Mouse (Mus musculus): ENCODE measurements around the gene Cdhr2. TPM values are rescaled to one million over a fixed set of nuclear protein-coding genes. Genes with fewer than 3 reads are reported as not detected.

The Cdhr2 gene
- 7.0 TPM in 2 replicates for polyA plus RNA-seq (2015; fragmentation: Nextera tagmentation; extraction: Ambion mirVana)

GRCm38 (mm10) chr13:54701243-54701642 lies at the start of gene Cdhr2:
Cdhr2 (plus strand) TSS chr13:54701461.
- Histone ChIP-seq H3K4me1 (ENCODE audit: insufficient read depth) (peaks cover 19% of the 10 kb centered on the region), H3K27ac (ENCODE audit: low read depth) (no peak within 1 kb of the TSS; the same call in 1 of the 2 replicates), H3K27me3 (ENCODE audit: insufficient read depth, low read length) (no peaks in the 10 kb centered on the region), H3K4me3 (ENCODE audit: low read depth, low read length) (peak within 1 kb of the TSS; percentile 37), H3K9ac (replicated peaks) (no peak within 1 kb of the TSS; the same call in none of the 2 replicates), H3K9me3 (ENCODE audit: low read length) (no peaks in the 10 kb centered on the region), H3K36me3 (replicated peaks; ENCODE audit: insufficient read depth, low read length) (no peaks in the 10 kb centered on the region), H3K4me2 (ENCODE audit: low read depth, low read length) (peak within 1 kb of the TSS; percentile 59)
- TF ChIP-seq EP300 (IDR thresholded peaks at IDR 0.05; ENCODE audit: low read depth) (no peak), CTCF (IDR thresholded peaks at IDR 0.05; ENCODE audit: low read depth) (no peak)
- peak; percentile 60 for DNase-seq
- 54% methylated on average over 5 of the region's 5 CpGs for WGBS (ENCODE audit: insufficient replicate concordance)
- ATAC-seq = peak; percentile 86

DNA sequence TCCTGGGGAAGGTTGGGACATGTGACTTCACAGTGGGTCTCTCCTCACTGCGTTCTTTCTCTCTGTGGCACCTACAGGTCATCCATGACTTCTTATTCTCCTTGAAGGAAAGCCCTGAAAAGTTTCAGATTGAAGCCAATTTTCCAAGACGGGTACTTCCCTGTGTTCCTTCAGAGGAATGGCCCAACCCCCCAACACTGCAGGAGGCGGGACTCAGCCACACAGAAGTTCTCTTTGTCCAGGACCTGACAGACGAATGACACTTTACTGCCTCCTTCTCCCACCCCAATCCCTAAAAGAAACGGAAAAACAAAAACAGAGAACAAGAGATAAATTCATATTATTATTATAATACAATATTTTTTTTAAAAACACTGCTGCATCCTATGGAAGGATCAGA lies 40.4 kb upstream of the Cdhr2 start:
- Histone ChIP-seq H3K9ac (replicated peaks) (no peak overlapping the region), H3K36me3 (replicated peaks; ENCODE audit: insufficient read depth, low read length) (peaks cover 44% of the 10 kb centered on the region), H3K27me3 (ENCODE audit: insufficient read depth, low read length) (no peaks in the 10 kb centered on the region), H3K4me2 (ENCODE audit: low read depth, low read length) (no peak overlapping the region), H3K4me3 (ENCODE audit: low read depth, low read length) (no peak overlapping the region), H3K4me1 (ENCODE audit: insufficient read depth) (no peaks in the 10 kb centered on the region), H3K9me3 (ENCODE audit: low read length) (no peaks in the 10 kb centered on the region), H3K27ac (ENCODE audit: low read depth) (no peak overlapping the region)
- no peak for ATAC-seq
- WGBS (ENCODE audit: insufficient replicate concordance) = 78% methylated on average over 5 of the region's 5 CpGs
- TF ChIP-seq CTCF (IDR thresholded peaks at IDR 0.05; ENCODE audit: low read depth) (no peak), EP300 (IDR thresholded peaks at IDR 0.05; ENCODE audit: low read depth) (no peak)
- DNase-seq = no peak

- no peak overlapping the region for H3K9ac ChIP-seq (replicated peaks)
- DNase-seq (no peak), ATAC-seq (no peak)
- no peaks in the 10 kb centered on the region for H3K4me1 ChIP-seq (ENCODE audit: insufficient read depth)
- H3K4me2 ChIP-seq (ENCODE audit: low read depth, low read length) = no peak overlapping the region
- TF ChIP-seq EP300 (IDR thresholded peaks at IDR 0.05; ENCODE audit: low read depth) = no peak
- TF ChIP-seq CTCF (IDR thresholded peaks at IDR 0.05; ENCODE audit: low read depth) = no peak
- H3K36me3 ChIP-seq (replicated peaks; ENCODE audit: insufficient read depth, low read length) = peaks cover 39% of the 10 kb centered on the region
- H3K9me3 ChIP-seq (ENCODE audit: low read length) = no peaks in the 10 kb centered on the region
- H3K4me3 ChIP-seq (ENCODE audit: low read depth, low read length) = no peak overlapping the region
- no peak overlapping the region for H3K27ac ChIP-seq (ENCODE audit: low read depth)
- WGBS (ENCODE audit: insufficient replicate concordance) = 89% methylated on average over 12 of the region's 12 CpGs
- H3K27me3 ChIP-seq (ENCODE audit: insufficient read depth, low read length) = no peaks in the 10 kb centered on the region
These were observed 39.9 kb upstream of the Cdhr2 start for GRCm38 (mm10) chr13:54661358-54661757.

GRCm38 (mm10) chr13:54663999-54664398 lies 37.3 kb upstream of the Cdhr2 start:
- no peak overlapping the region for H3K27ac ChIP-seq (ENCODE audit: low read depth)
- no peak overlapping the region for H3K9ac ChIP-seq (replicated peaks)
- H3K4me3 ChIP-seq (ENCODE audit: low read depth, low read length) = no peak overlapping the region
- WGBS (ENCODE audit: insufficient replicate concordance) = 87% methylated on average over 4 of the region's 4 CpGs
- no peak for DNase-seq
- no peaks in the 10 kb centered on the region for H3K9me3 ChIP-seq (ENCODE audit: low read length)
- H3K4me2 ChIP-seq (ENCODE audit: low read depth, low read length) = no peak overlapping the region
- no peak for TF ChIP-seq CTCF (IDR thresholded peaks at IDR 0.05; ENCODE audit: low read depth)
- TF ChIP-seq EP300 (IDR thresholded peaks at IDR 0.05; ENCODE audit: low read depth) = no peak
- H3K36me3 ChIP-seq (replicated peaks; ENCODE audit: insufficient read depth, low read length) = peaks cover 29% of the 10 kb centered on the region
- H3K4me1 ChIP-seq (ENCODE audit: insufficient read depth) = no peaks in the 10 kb centered on the region
- no peaks in the 10 kb centered on the region for H3K27me3 ChIP-seq (ENCODE audit: insufficient read depth, low read length)
- no peak for ATAC-seq

- Histone ChIP-seq H3K27me3 (ENCODE audit: insufficient read depth, low read length) (no peaks in the 10 kb centered on the region), H3K27ac (ENCODE audit: low read depth) (no peak overlapping the region), H3K4me1 (ENCODE audit: insufficient read depth) (no peaks in the 10 kb centered on the region), H3K9me3 (ENCODE audit: low read length) (no peaks in the 10 kb centered on the region), H3K4me3 (ENCODE audit: low read depth, low read length) (no peak overlapping the region), H3K36me3 (replicated peaks; ENCODE audit: insufficient read depth, low read length) (peaks cover 28% of the 10 kb centered on the region), H3K4me2 (ENCODE audit: low read depth, low read length) (no peak overlapping the region), H3K9ac (replicated peaks) (no peak overlapping the region)
- ATAC-seq (peak; percentile 15; the same call in 1 of the 2 replicates), DNase-seq (no peak)
- TF ChIP-seq EP300 (IDR thresholded peaks at IDR 0.05; ENCODE audit: low read depth) (no peak), CTCF (IDR thresholded peaks at IDR 0.05; ENCODE audit: low read depth) (no peak)
- 73% methylated on average over 1 of the region's 1 CpGs for WGBS (ENCODE audit: insufficient replicate concordance)
These were observed 36.8 kb upstream of the Cdhr2 start for GRCm38 (mm10) chr13:54664509-54664908.

- H3K4me3 ChIP-seq (ENCODE audit: low read depth, low read length) = no peak overlapping the region
- no peak overlapping the region for H3K4me2 ChIP-seq (ENCODE audit: low read depth, low read length)
- no peak for TF ChIP-seq CTCF (IDR thresholded peaks at IDR 0.05; ENCODE audit: low read depth)
- TF ChIP-seq EP300 (IDR thresholded peaks at IDR 0.05; ENCODE audit: low read depth) = no peak
- peak; percentile 71 for ATAC-seq
- WGBS (ENCODE audit: insufficient replicate concordance) = 75% methylated on average over 7 of the region's 7 CpGs
- H3K36me3 ChIP-seq (replicated peaks; ENCODE audit: insufficient read depth, low read length) = peaks cover 28% of the 10 kb centered on the region
- H3K27me3 ChIP-seq (ENCODE audit: insufficient read depth, low read length) = no peaks in the 10 kb centered on the region
- no peak for DNase-seq
- no peak overlapping the region for H3K27ac ChIP-seq (ENCODE audit: low read depth)
- H3K9me3 ChIP-seq (ENCODE audit: low read length) = no peaks in the 10 kb centered on the region
- no peak overlapping the region for H3K9ac ChIP-seq (replicated peaks)
- H3K4me1 ChIP-seq (ENCODE audit: insufficient read depth) = no peaks in the 10 kb centered on the region
These were observed 36.2 kb upstream of the Cdhr2 start for GRCm38 (mm10) chr13:54665062-54665461.

- Histone ChIP-seq H3K4me3 (ENCODE audit: low read depth, low read length) (no peak overlapping the region), H3K27ac (ENCODE audit: low read depth) (no peak overlapping the region), H3K9me3 (ENCODE audit: low read length) (no peaks in the 10 kb centered on the region), H3K9ac (replicated peaks) (no peak overlapping the region), H3K36me3 (replicated peaks; ENCODE audit: insufficient read depth, low read length) (no peaks in the 10 kb centered on the region), H3K4me1 (ENCODE audit: insufficient read depth) (no peaks in the 10 kb centered on the region; the same call in 1 of the 2 replicates), H3K27me3 (ENCODE audit: insufficient read depth, low read length) (no peaks in the 10 kb centered on the region), H3K4me2 (ENCODE audit: low read depth, low read length) (no peak overlapping the region)
- TF ChIP-seq CTCF (IDR thresholded peaks at IDR 0.05; ENCODE audit: low read depth) = no peak
- no peak for TF ChIP-seq EP300 (IDR thresholded peaks at IDR 0.05; ENCODE audit: low read depth)
- 78% methylated on average over 2 of the region's 2 CpGs for WGBS (ENCODE audit: insufficient replicate concordance)
- ATAC-seq (no peak), DNase-seq (no peak)
These were observed 30.8 kb upstream of the Cdhr2 start for GRCm38 (mm10) chr13:54670491-54670890.

Measured in liver, postnatal 0 days (tissue).